Mouse (Mus musculus) layer of hippocampus, adult 9-10 months (tissue): ENCODE measurements around the gene Gm2035.
"Not testable (repeated sequence)": the region's sequence is repeated elsewhere in the genome, so short reads cannot be mapped to it uniquely, and the experiment has no call there.

ENCODE experiments used
- DNase-seq: peaks from one replicate; pipeline ENCODE4 v3.0.0; 2022; ENCODE audit warnings: low spot score

Gm2035 gene

GRCm38 (mm10) chr12:87919721-87920120 is at the start of gene Gm2035:
TSS of gene Gm2035 (minus strand) at chr12:87919857.
- not testable (repeated sequence) for DNase-seq

GRCm38 (mm10) chr12:87953780-87954179 is 34.1 kb upstream of the Gm2035 start, which contains the start of gene Gm2042:
TSS of gene Gm2042 (plus strand) at chr12:87954080.
- DNase-seq = not testable (repeated sequence)

DNA sequence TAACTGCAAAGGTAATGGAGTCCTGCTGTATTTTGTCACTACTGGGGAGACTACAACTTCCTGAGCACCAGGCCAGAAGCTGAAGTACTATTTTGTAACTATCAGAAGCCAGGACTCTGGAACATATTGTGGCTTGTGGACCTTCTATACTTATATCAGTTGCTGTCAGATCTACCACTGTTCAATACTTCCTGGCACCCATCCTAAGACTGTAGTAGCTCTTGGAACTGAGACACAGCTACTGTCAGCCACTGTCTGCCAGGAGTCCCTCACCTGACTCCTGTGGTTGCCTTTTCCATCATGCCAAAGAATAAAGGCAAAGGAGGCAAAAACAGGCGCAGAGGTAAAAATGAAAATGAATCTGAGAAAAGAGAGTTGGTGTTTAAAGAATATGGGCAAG is 24.6 kb downstream of the Gm2035 start, which contains the start of gene Gm2022:
Gm2022 (plus strand) TSS at position 301 of the 400 bp plus-strand sequence.
- not testable (repeated sequence) for DNase-seq

GRCm38 (mm10) chr12:87873772-87874171 is 45.9 kb downstream of the Gm2035 start, which contains the start of gene Gm2016:
TSS of gene Gm2016 (plus strand) at chr12:87874072.
- DNase-seq = not testable (repeated sequence)
